Mouse (Mus musculus) MEL (cell line): ENCODE results near the gene Mettl1.

Source experiments
- CTCF ChIP-seq, 3 experiments: IDR thresholded peaks in 2 of 3; conservative IDR thresholded peaks in 1 of 3; 2 replicates each; pipeline ENCODE4 v1.5.1; 2011 to 2012; ENCODE audit warnings: low read length in 3 of 3, low read depth in 2 of 3, mild to moderate bottlenecking in 2 of 3, improper control_type of control experiment in 1 of 3, inconsistent platforms in 1 of 3, mixed read lengths in 1 of 3, moderate library complexity in 1 of 3; ENCODE audit not compliant: control insufficient read depth in 1 of 3, insufficient read depth in 1 of 3, poor library complexity in 1 of 3, severe bottlenecking in 1 of 3
- TCF12 ChIP-seq: IDR thresholded peaks from 2 replicates; pipeline ENCODE4 v1.6.1; 2014; ENCODE audit warnings: low read depth, mild to moderate bottlenecking, inconsistent platforms, low read length, improper control_type of control experiment, moderate library complexity

DNA sequence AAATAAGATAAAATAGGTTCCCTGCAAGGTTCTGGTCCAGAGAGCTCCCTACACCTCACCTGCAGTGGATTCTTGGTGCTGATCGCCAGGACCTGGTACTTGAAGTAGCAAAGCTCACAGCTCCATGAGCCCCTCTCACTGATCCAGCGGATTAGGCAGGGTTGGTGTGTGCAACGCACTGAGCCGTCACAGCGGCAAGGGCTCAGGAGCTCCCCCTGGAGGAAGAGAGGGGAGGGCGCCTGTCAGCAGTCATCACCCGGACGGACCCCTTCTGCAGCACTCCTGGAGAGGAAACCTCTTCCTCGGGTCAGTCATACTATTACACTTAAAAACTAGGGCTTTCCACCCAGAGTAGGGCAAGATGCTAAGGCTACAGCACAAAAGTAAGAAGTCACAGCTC, 16.9 kb downstream of the Mettl1 start:
- TF ChIP-seq CTCF (IDR thresholded peaks at IDR 0.05 in 2 of 3, conservative IDR thresholded peaks at IDR 0.05 in 1 of 3; ENCODE audit: control insufficient read depth in 1 of 3, insufficient read depth in 1 of 3, low read depth in 2 of 3, low read length in 3 of 3, poor library complexity in 1 of 3, severe bottlenecking in 1 of 3) = peak; percentile 90 to 96 (median 96)
- no peak for TF ChIP-seq TCF12
